Mouse (Mus musculus) right cerebral cortex, adult 18-20 months (tissue): ENCODE results near the gene Tnp1.
A peak's percentile ranks its signal among the peaks of the same experiment; 100 is the strongest.

Experiments used
- DNase-seq: peaks from one replicate; pipeline ENCODE4 v3.0.0; 2022; ENCODE audit warnings: mixed read lengths

The Tnp1 gene

GRCm38 (mm10) chr1:73015731-73016130 is at the start of gene Tnp1:
Gene Tnp1, minus strand, starts transcription at chr1:73015909.
- DNase-seq, result no peak

GRCm38 (mm10) chr1:73064336-73064735 is 48.6 kb upstream of the Tnp1 start:
- DNase-seq, result peak; percentile 36

GRCm38 (mm10) chr1:73061491-73062233 is 46.0 kb upstream of the Tnp1 start:
- no peak for DNase-seq

- DNase-seq, result no peak
These were observed 44.6 kb upstream of the Tnp1 start for GRCm38 (mm10) chr1:73060271-73060670.

- no peak for DNase-seq
These were observed 40.7 kb upstream of the Tnp1 start for GRCm38 (mm10) chr1:73056266-73057001.

GRCm38 (mm10) chr1:73055820-73056219 is 40.1 kb upstream of the Tnp1 start:
- DNase-seq, result no peak

- no peak for DNase-seq
These were observed 39.5 kb upstream of the Tnp1 start for GRCm38 (mm10) chr1:73055206-73055605.

- DNase-seq, result no peak
These were observed 38.0 kb upstream of the Tnp1 start for GRCm38 (mm10) chr1:73053545-73054326.

- no peak for DNase-seq
These were observed 31.4 kb upstream of the Tnp1 start for GRCm38 (mm10) chr1:73046896-73047672.

- DNase-seq, result no peak
These were observed 30.4 kb upstream of the Tnp1 start for GRCm38 (mm10) chr1:73045948-73046685.

- DNase-seq, result no peak
These were observed 28.0 kb upstream of the Tnp1 start for GRCm38 (mm10) chr1:73043671-73044070.

- DNase-seq, result no peak
These were observed 25.1 kb upstream of the Tnp1 start for GRCm38 (mm10) chr1:73040691-73041425.

- no peak for DNase-seq
These were observed 22.8 kb upstream of the Tnp1 start for GRCm38 (mm10) chr1:73038532-73038931.

- no peak for DNase-seq
These were observed 20.8 kb upstream of the Tnp1 start for GRCm38 (mm10) chr1:73036536-73036935.

- DNase-seq, result no peak
These were observed 20.0 kb upstream of the Tnp1 start for GRCm38 (mm10) chr1:73035726-73036125.

- peak; percentile 12 for DNase-seq
These were observed 16.8 kb upstream of the Tnp1 start for GRCm38 (mm10) chr1:73032491-73032890.

GRCm38 (mm10) chr1:73028741-73029140 is 13.0 kb upstream of the Tnp1 start:
- no peak for DNase-seq

GRCm38 (mm10) chr1:73027381-73027780 is 11.7 kb upstream of the Tnp1 start:
- DNase-seq, result no peak

- DNase-seq, result no peak
These were observed 11.1 kb upstream of the Tnp1 start for GRCm38 (mm10) chr1:73026786-73027299.

GRCm38 (mm10) chr1:73026157-73026556 is 10.4 kb upstream of the Tnp1 start:
- DNase-seq, result no peak

GRCm38 (mm10) chr1:73006847-73007246 is 8.9 kb downstream of the Tnp1 start:
- DNase-seq, result no peak
